In the genomic region with DNA sequence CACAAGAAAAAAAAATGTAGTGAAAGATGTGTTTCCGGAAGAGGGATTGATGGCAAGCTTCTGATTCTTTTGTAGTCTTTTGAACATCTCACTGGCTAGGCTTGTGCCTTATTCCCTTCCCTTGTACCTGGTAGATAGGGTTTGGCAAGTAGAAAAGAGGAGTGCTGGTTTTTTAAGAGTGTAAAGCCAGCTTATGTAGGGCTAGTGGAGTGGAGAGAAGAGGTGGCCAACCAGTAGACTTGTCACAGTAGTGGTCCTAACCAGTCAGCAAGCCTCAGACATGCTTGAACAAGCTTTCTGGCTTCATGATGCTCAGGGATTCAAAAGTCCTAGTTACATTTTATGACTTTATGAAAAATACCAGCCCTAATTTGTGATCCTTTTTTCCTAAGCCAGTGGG, we compare ENCODE assay signal across 16 mouse cellular contexts. TPM values are rescaled to one million over a fixed set of nuclear protein-coding genes. Genes with fewer than 3 reads are reported as not detected.
"Had no signal": no experiment of that assay in that cellular context is flagged by ENCODE, and none has a peak within 500 bp of the region (broad histone marks: within the 10 kb centered on the region; RNA-seq: fewer than 3 reads in every experiment).

No protein-coding gene starts in this region.

- H3K4me1 ChIP-seq: limb, embryonic 12.5 days; limb, embryonic 15.5 days; lung, embryonic 15.5 days; midbrain, embryonic 12.5 days had no signal

- H3K9ac ChIP-seq: limb, embryonic 12.5 days; limb, embryonic 15.5 days; liver, embryonic 14.5 days; lung, embryonic 15.5 days; midbrain, embryonic 12.5 days had no signal

- DNase-seq: kidney, adult 9 months; kidney, postnatal 14 days; kidney, postnatal 4 days; left cerebral cortex, postnatal 4 days; lung, adult 18-20 months; lung, postnatal 14 days; lung, postnatal 4 days; thymus, adult 18-20 months; thymus, postnatal 36 days had no signal

- H3K27me3 ChIP-seq: limb, embryonic 12.5 days; limb, embryonic 15.5 days; lung, embryonic 15.5 days; midbrain, embryonic 12.5 days had no signal

- ATAC-seq: midbrain, embryonic 16.5 days had no signal

- H3K27ac ChIP-seq: limb, embryonic 12.5 days; limb, embryonic 15.5 days; liver, embryonic 14.5 days; lung, embryonic 15.5 days; midbrain, embryonic 12.5 days had no signal

- H3K9me3 ChIP-seq: limb, embryonic 12.5 days; limb, embryonic 15.5 days; lung, embryonic 15.5 days; midbrain, embryonic 12.5 days had no signal

- H3K4me3 ChIP-seq: limb, embryonic 12.5 days; limb, embryonic 15.5 days; lung, embryonic 15.5 days; midbrain, embryonic 12.5 days had no signal

- H3K4me2 ChIP-seq: limb, embryonic 12.5 days; limb, embryonic 15.5 days; lung, embryonic 15.5 days; midbrain, embryonic 12.5 days had no signal

RNA-seq across cellular contexts. Expression of gene Ccdc92b, which starts 51.6 kb away (rescaled TPM):
- total RNA-seq: monocyte, adult 5-6 weeks had no signal
